Mouse (Mus musculus): ENCODE data around the gene Iah1.
A peak's percentile ranks its signal among the peaks of the same experiment; 100 is the strongest.

Iah1 gene

DNA sequence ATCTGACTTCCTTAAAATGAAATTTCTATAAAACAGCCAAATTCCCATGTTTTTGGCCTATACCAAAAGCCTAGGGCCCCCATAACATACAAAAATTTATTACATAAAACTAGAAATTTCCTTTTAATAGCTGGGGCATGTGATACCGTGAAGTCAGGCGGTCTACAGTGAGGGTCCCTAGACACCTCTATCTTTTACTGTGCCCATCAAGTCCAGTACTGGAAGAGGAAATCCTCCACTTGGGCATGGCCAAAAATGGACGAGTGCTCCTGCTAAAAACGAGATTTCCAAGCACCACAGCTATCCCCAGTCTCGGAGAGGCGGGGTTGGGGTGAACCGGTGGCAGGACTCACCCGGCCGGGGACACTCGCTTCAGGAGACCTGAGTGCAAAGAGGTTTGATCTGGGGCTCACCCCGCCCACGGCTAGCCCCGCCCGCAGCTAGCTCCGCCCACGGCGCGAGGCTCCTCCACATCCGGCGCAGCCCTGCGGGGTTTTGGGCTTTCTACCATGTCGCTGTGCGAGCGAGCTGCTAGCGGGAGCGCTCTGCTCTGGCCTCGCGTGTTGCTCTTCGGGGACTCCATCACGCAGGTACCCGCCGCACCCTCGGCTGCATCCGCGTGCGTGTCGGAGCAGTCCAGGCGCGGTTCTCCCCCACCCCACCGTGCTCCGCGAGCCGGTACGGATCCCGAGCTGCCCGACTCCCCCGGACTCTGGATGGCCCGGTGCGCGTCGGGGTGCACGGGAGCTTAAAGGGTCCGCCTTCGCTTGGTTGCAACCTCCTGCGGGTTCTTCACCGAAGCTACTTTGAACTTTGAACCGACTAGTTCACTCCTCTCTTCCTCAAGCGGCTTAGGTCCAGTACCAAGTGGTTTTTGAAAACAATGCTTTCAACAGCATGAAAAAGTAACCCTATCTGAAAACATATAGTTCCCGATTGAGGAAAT, at the start of gene Iah1:
Gene Iah1 (plus strand): TSS at position 467 of the 946 bp plus-strand sequence.
- peak; percentile 82 for DNase-seq

DNA sequence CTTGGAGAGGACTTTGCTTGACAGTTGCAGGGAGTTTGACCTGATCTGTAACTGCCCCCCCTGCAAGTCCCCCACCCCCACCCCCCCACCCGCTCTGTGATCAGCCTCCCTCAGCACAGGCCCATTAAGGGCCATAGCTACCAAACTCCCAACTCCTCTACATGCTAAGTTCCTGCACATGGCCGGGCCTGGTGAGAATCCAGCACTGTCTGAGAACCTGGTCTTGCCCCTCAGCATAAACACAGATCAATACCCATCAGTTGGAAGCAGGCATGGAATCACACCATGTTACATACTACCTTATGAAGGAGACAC, 49.4 kb upstream of the Iah1 start:
- DNase-seq = no peak

DNA sequence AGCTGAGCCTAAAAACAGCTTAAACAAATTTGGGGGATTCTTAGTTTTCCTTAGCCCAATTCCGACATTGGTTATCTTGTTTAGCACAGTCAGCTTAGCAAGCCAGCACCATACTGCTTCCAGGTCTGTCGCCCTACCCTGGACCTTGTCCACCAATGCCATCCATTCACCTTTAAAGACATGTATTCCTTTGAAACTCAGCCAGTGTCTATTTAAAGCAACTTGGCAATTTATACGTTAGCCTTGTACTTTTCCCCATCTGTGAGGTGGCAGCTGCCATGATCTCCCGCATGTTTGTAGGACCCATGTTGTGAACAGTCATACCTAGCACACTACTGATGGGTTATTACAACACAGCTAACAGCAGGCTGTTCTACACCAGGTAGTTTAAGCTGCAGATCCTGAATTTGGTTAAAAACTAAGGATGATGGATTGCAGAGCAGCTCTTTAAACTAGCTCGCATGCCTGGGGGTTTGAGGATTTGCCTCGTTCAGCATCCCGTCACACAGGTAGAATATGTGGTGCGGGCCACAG, 48.0 kb upstream of the Iah1 start:
- DNase-seq = no peak

DNA sequence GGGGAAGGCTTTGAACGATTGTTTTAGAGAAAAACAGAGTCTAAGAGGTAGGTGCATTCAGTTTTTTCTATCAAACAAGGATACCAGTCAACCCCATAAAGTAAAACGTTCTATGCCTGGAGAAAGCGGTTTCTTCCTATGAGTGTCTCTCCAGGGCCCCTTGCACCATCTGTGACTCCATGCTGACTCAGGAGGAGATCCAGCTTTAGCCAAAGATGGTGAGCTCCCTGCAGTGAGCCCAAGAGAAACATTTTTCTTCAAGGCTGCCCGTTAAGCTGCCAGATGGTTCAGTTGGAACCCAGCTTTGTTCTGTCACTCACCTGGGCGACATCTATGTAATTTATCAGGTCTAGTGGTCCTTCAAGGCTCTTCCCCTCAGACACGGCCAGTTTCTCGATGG, 41.7 kb upstream of the Iah1 start:
- DNase-seq = no peak

- no peak for DNase-seq
These were observed 38.8 kb upstream of the Iah1 start for GRCm38 (mm10) chr12:21277352-21277864.

- no peak for DNase-seq
These were observed 31.3 kb upstream of the Iah1 start, which contains the start of gene Cpsf3 for GRCm38 (mm10) chr12:21284761-21285441. Gene Cpsf3 (plus strand): TSS chr12:21285391.

DNA sequence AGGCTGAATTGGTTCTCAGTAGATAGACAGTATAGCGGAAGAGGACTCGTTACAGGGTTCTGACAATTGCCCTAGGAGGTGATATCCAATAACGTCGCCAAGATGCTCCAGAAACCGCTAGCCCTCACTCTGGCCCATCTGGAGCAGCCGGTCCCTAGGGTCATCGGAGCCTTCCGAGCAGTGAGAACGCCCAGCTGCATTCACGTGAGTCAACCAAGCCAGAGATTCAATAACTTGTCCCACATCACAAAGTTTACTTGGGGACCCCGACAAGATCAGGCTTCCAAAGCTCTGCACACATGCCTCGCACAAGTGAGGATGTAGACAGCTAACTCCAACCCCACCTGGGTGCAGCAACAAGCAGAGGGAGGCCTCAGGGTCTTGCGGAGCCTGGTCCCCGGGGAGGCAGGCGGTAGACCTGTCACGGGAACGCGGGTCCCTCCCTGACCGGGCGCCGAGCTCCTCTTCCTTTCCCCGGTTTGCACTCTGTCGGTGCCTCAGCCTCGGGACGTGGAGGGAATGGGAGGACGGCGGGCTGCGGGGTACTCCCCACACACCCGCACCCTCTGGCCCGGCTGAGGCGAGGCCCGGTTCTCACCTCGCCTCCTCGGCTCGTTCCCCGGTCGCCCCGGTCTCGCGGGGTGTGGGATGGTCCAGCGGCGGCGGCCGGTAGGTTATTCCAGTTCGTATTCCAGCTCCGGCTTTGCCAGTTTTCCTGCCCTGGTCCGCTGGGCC, 30.5 kb upstream of the Iah1 start:
- DNase-seq = no peak

- peak; percentile 97 for DNase-seq
These were observed 30.0 kb upstream of the Iah1 start, which contains the start of gene Itgb1bp1 for GRCm38 (mm10) chr12:21286243-21286622. Gene Itgb1bp1 (minus strand): TSS chr12:21286284.

GRCm38 (mm10) chr12:21286712-21287650, 29.2 kb upstream of the Iah1 start:
- DNase-seq = no peak

- no peak for DNase-seq
These were observed 27.3 kb upstream of the Iah1 start for GRCm38 (mm10) chr12:21288716-21289395.

DNA sequence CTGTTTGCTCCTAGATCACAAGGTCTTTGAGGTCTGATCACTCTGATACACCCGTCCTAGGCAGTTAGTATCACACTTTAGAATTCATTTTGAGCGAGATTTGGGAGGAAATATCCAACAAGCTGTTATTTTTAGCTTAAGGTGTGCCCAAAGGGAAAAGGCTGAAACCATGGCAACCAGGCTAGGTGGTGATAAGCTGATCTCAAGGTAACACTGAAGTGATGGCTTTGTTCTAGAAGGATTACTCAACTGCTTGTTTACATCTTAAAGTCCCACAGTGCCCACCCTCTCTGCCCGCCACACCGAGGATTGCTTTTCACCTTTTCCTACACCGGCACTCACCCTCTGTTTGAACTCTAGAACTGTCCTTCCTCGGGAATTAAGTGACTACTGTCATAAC, 26.5 kb upstream of the Iah1 start:
- no peak for DNase-seq

DNA sequence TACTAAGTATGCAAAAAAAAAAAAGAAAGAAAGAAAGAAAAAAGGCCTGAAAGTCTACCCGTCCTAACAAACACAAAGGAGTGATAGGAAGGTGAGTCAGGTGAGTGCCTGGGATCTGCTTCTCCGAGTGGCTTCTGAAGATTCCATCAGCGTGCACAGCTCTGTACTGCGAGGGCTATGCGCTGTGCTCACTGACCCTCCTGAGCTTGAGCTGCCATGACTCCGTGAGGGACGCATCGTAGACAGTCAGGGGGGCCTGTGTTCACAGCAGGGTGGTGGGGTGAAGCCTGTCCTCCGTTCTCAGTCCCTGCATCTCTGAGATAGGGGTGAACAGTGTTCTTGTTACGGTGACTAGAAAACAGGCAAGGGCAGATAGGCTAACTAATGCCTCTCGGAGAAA, 17.3 kb upstream of the Iah1 start:
- DNase-seq = no peak

DNA sequence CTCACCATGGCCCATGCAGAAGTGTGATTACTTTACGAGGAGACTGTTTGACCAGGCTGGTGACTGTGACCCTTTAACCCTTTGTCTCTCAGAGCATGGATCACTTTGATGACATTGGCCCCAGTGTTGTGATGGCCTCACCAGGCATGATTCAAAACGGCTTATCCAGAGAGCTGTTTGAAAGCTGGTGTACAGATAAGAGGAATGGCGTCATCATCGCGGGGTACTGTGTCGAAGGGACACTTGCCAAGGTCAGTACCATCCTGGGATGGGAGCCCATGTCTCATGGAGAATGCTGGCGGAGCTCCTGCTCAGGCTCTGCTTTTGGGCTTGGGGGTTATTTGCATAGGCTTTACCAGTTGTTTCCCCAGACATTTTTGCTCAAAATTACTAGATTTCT, 14.9 kb upstream of the Iah1 start:
- no peak for DNase-seq

GRCm38 (mm10) chr12:21301932-21302331, 14.3 kb upstream of the Iah1 start:
- DNase-seq = no peak

GRCm38 (mm10) chr12:21302361-21302783, 13.8 kb upstream of the Iah1 start:
- DNase-seq = no peak

DNA sequence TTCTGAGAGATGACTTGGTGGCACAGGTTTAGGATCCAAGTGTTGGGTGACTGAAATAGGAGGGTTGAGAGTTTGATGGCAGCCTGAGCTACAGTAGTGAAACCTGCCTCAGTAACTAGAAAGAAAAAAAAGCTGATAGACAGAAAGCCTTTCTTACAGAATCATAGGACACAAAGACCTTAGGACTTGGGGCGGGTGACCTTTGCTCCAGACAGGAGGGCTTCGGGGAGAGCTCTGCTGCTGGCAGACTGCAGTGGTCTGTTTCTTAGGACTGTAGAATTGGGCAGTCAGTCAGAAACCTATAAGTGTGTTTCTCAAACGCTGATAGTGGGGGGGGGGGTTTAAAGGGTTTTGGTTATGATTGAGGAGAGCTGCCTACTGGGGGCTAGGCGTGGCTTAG, 10.4 kb upstream of the Iah1 start:
- no peak for DNase-seq

GRCm38 (mm10) chr12:21306721-21307120, 9.5 kb upstream of the Iah1 start:
- DNase-seq = no peak

GRCm38 (mm10) chr12:21312201-21312600, 4.0 kb upstream of the Iah1 start:
- no peak for DNase-seq

GRCm38 (mm10) chr12:21316869-21317265, 678 bp downstream of the Iah1 start:
- no peak for DNase-seq

DNA sequence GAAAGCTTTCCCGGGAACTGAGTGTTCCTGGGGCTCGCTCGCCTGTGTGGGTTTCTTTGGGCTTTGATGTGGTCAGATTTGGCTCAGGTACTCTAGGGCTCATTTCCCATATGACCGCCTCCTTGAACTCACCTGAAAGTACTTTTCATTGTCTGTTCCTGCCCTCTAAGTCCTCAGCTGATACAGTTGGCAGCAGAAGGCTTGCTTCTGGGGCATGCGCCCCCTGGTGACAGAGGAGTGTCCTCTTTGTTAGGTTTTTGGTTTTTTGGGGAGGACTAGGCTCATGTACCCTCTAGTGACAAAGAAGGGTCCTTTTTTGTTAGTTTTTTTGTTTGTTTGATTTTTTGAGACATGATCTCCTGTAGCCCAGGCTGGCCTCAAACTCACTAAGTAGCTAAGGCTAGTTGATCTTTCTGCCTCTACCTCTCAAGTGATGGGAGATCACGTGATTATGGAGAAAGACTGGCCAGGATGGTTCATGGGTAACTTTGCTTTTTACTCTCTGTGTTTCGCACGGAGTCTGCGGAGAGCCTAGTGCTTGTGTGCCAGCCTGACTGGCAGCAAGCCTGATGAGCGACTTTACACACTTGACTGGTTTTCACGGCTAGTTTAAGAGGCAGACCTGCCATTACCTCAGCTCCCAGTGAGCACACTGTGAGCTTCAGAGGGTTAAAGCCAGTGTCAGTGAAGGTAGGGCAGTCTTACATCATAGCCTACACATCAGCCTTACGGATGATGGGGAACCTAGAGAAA, 2.1 kb downstream of the Iah1 start:
- peak; percentile 63 for DNase-seq

All from right cerebral cortex, postnatal 25 days (tissue).